Mouse (Mus musculus) brain, embryonic 14.5 days (tissue): ENCODE data around the gene Dennd6b.

Source experiments
- CTCF ChIP-seq: fragments of 200-500 bp; IDR thresholded peaks from 2 replicates; pipeline ENCODE4 v1.5.1; 2012; ENCODE audit warnings: inconsistent platforms, mild to moderate bottlenecking, moderate library complexity, borderline replicate concordance; ENCODE audit not compliant: insufficient read depth, insufficient read length; ENCODE audit errors: extremely low read depth
- POLR2A ChIP-seq: fragments of 200-500 bp; IDR thresholded peaks from 2 replicates; pipeline ENCODE4 v1.6.1; 2012; ENCODE audit warnings: mild to moderate bottlenecking, inconsistent platforms, borderline replicate concordance; ENCODE audit not compliant: poor library complexity, insufficient read depth, insufficient read length, severe bottlenecking; ENCODE audit errors: extremely low read depth

DNA sequence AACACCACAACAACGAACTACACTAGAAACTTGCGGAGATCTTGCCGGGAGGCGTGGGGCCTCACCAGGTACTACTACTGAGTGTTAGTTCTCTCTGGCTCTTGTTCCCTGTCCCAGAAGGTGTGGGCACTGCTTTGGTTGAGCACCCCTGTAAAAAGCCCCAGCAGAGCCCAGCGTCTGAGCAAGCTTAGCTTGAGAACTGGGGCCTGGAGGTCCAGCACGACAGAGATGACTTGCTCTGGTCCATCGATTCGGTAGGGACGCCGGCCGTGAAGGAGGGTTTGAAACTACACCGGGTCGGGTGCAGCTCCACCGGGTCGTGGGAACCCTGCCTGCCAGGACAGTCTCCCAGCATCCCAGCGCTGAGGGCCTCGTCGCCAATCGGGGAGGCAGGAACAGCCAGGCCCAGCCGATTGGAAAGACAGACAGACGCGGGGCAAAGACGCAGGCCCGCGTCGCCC lies 16.2 kb downstream of the Dennd6b start:
- no peak for TF ChIP-seq CTCF
- no peak for TF ChIP-seq POLR2A
